Mouse (Mus musculus) megakaryocyte, embryonic 14.5 days (primary cell): ENCODE data around the gene Dlx1.

Experiments used
- FLI1 ChIP-seq: IDR thresholded peaks from 2 replicates; pipeline ENCODE4 v1.6.1; 2012; ENCODE audit warnings: low read length, inconsistent platforms, mixed read lengths
- GATA1 ChIP-seq: IDR thresholded peaks from 3 replicates; pipeline ENCODE4 v1.6.1; 2012; ENCODE audit warnings: mixed read lengths, low read length, inconsistent platforms, borderline replicate concordance

DNA sequence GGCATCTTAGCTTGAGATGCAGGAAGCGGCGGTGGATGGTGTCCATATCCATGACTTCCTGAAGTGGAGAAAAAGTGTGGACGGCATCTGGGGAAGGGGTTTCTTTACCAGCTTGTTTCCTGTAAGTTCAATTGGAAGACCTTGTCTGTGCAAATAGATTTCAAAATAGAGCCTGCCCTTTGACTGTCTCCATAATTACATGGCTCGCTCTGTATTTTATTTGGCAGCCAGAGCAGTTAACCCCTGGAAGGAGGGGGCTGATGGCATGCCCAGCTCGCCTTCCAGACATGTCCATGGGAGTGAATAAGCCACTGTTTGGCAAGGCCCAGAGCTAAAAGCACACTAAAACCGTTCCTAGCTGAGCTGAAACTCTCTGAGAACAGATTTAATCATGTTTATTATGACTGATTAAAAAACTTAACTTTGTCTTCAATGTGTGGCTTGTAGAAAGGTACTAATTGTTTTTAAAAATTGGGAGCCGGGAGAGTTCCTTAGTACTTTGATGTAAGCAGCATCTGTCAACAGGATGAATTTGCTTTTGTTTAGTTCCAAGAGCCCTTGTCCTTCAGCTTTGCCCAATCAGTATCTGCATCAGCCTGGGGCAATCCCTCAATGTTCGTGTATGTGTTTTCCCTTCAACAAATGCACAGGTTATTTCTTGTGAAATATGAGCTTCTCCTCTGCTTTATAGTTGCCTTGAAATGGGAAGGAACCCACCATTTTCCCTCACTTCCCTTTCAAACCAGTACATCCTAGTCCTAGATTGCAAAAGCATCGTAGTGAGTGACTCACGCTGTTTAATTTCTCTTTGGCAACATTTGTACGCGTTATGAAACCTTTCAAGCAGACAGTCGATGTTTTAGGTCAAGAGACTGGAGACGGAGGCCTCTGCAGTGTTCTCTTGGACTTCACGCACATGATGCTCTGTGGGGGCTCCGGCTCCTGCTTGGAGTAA is 28.4 kb upstream of the Dlx1 start:
- no peak for TF ChIP-seq FLI1
- no peak for TF ChIP-seq GATA1
